Mouse (Mus musculus) lung, postnatal 0 days (tissue): Measurements from ENCODE around the gene Usb1. TPM values are rescaled to one million over a fixed set of nuclear protein-coding genes. Genes with fewer than 3 reads are reported as not detected.

Experiments
- ATAC-seq: fragments of 200-750 bp; cut with Nextera tagmentation; 2 replicates; pipeline ENCODE4 v1.8.0; 2017; ENCODE audit warnings: moderate library complexity
- DNase-seq: peaks from one replicate; pipeline ENCODE4 v3.0.0-alpha.2; 2016; ENCODE audit warnings: low spot score
- H3K27ac ChIP-seq: fragments of 300-500 bp; sonication (generic); 2 replicates; pipeline ENCODE4 v1.5.1; 2014; ENCODE audit warnings: antibody characterized with exemption, mild to moderate bottlenecking, low read length, mixed read lengths
- H3K27me3 ChIP-seq: fragments of 300-500 bp; sonication (generic); replicated peaks from 2 replicates; pipeline ENCODE4 v1.6.1; 2014; ENCODE audit warnings: low read length, mixed read lengths; ENCODE audit not compliant: insufficient read depth
- H3K36me3 ChIP-seq: fragments of 300-500 bp; sonication (generic); 2 replicates; pipeline ENCODE4 v1.6.1; 2014; ENCODE audit warnings: low read length, mixed read lengths; ENCODE audit not compliant: insufficient read depth
- H3K4me1 ChIP-seq: fragments of 300-500 bp; sonication (generic); 2 replicates; pipeline ENCODE4 v1.6.1; 2014; ENCODE audit warnings: antibody characterized with exemption, low read depth, low read length, mixed read lengths; ENCODE audit not compliant: insufficient read depth
- H3K4me2 ChIP-seq: fragments of 300-500 bp; sonication (generic); replicated peaks from 2 replicates; pipeline ENCODE4 v1.6.1; 2014; ENCODE audit warnings: low read depth, mild to moderate bottlenecking, low read length, moderate library complexity, mixed read lengths
- H3K4me3 ChIP-seq: fragments of 300-500 bp; sonication (generic); 2 replicates; pipeline ENCODE4 v1.5.1; 2014; ENCODE audit warnings: low read depth, low read length
- H3K9ac ChIP-seq: fragments of 300-500 bp; sonication (generic); replicated peaks from 2 replicates; pipeline ENCODE4 v1.6.1; 2014; ENCODE audit warnings: low read depth, mild to moderate bottlenecking
- H3K9me3 ChIP-seq: fragments of 300-500 bp; sonication (generic); 2 replicates; pipeline ENCODE4 v1.6.1; 2016; ENCODE audit warnings: low read length, mixed read lengths
- CTCF ChIP-seq: IDR thresholded peaks from 2 replicates; pipeline ENCODE4 v1.5.1; 2016; ENCODE audit warnings: antibody characterized with exemption, mild to moderate bottlenecking
- EP300 ChIP-seq: IDR thresholded peaks from 2 replicates; pipeline ENCODE4 v1.6.1; 2016; ENCODE audit warnings: antibody characterized with exemption, mild to moderate bottlenecking, control low read depth
- WGBS: fragments of 180-500 bp; shearing (Covaris S2); extraction: QIAGEN DNeasy Blood & Tissue Kit; methylation state at CpG from one replicate; pipeline ENCODE4 v1.1.7; 2014; 5-methylcytosine and 5-hydroxymethylcytosine counted together
- polyA plus RNA-seq: library from polyadenylated mRNA; unstranded; fragments of >200 nt; fragmentation: Nextera tagmentation; extraction: Ambion mirVana; gene quantifications from 2 replicates; pipeline ENCODE4 v1.2.1, GENCODE M21; 2015

The Usb1 gene
- polyA plus RNA-seq, 1 experiment from 2014 or later = 39.2 TPM

DNA sequence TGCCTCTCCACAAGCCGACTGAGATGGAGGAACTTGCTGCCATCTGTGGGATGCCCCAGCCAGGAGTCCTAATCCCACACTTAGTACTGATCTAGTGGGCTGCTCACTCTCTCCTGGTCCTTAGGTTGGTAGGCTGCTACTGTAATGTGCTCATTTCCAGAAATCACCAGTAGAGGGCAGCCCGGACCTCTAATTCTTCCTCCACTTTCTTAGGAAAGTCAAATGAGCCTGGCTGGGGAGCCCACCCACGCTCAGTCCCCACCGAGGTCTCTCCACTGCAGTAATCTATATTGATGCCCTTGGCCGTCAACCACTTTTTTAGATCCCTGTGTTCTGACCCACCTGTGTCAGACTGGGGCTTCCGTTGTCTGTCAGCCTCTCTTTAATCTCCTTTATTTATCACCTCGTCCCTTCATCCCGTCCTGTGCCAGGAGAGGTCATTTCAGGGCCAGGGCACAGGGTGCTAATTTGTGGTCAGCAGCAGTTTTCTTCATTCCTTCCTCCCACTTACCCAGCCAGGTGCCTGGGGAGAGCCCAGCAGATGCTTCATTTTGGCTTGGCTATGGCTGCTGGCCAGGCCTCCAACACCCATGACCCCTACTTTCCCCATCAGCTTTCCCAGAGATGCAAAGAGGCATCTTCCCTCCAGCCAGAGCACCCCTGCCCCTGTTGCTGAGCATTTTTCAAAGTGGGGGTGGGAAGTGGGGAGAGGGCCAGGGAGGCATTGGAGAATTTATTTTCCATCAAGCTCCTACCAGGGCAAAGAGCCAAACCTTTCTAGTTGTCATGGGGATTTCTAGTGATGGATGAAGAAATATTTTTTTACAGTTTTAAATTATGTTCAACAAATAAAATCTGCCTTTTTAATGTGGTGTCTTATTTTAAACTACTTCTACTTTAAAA lies 14.8 kb downstream of the Usb1 start:
- Histone ChIP-seq H3K9me3 (no peaks in the 10 kb centered on the region), H3K4me3 (no peak overlapping the region), H3K36me3 (peaks cover 9% of the 10 kb centered on the region; the same call in 1 of the 2 replicates), H3K4me1 (peaks cover 8% of the 10 kb centered on the region), H3K4me2 (no peak overlapping the region), H3K27ac (no peak overlapping the region), H3K27me3 (no peaks in the 10 kb centered on the region), H3K9ac (no peak overlapping the region)
- DNase-seq (peak; percentile 75), ATAC-seq (0 out of 2 replicates have a peak, but pooled peaks have one; percentile 10)
- peak; percentile 83 for TF ChIP-seq CTCF
- no peak for TF ChIP-seq EP300
- WGBS = 28% methylated on average over 8 of the region's 8 CpGs

GRCm38 (mm10) chr8:95348356-95348755 lies 16.3 kb downstream of the Usb1 start:
- Histone ChIP-seq H3K27ac (peak overlapping the region; percentile 33), H3K9me3 (no peaks in the 10 kb centered on the region), H3K4me1 (peaks cover 13% of the 10 kb centered on the region), H3K4me3 (no peak overlapping the region), H3K27me3 (no peaks in the 10 kb centered on the region), H3K4me2 (0 out of 2 replicates have a peak overlapping the region, but pooled peaks have one; percentile 20), H3K36me3 (peaks cover 4% of the 10 kb centered on the region; the same call in 1 of the 2 replicates), H3K9ac (no peak overlapping the region)
- ATAC-seq = no peak; the same call in 1 of the 2 replicates
- TF ChIP-seq CTCF (no peak), EP300 (no peak)
- DNase-seq = no peak
- 81% methylated on average over 2 of the region's 2 CpGs for whole genome bisulfite sequencing

GRCm38 (mm10) chr8:95348811-95349630 lies 16.9 kb downstream of the Usb1 start:
- Histone ChIP-seq H3K9me3 (no peaks in the 10 kb centered on the region), H3K4me1 (peaks cover 16% of the 10 kb centered on the region), H3K4me2 (peak overlapping the region; percentile 20), H3K4me3 (no peak overlapping the region), H3K9ac (no peak overlapping the region), H3K27ac (peak overlapping the region; percentile 33), H3K27me3 (no peaks in the 10 kb centered on the region), H3K36me3 (0 out of 2 replicates have a peak, but pooled peaks cover 3% of the 10 kb centered on the region)
- WGBS = 17% methylated on average over 19 of the region's 19 CpGs
- DNase-seq (peak; percentile 74), ATAC-seq (peak; percentile 52)
- TF ChIP-seq EP300 (no peak), CTCF (peak; percentile 24)

DNA sequence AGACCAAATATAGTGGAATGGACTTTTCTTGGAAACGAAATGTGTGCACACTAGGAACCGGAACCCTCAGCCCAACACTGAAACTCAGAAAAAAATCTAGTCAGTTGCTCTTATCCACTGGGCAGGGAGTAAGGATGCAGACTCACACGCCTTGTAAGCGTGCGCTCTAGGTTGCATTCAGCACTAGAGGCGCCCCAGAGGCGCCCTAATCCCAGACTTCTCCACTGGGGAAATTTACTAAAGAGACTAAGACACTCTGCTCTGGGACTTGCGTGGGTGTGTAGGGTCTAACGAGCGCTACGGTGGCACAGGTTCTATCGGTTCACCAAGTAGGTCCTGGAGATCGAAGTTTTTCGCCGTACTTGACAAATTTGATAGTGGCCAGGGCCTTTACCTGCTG lies 19.4 kb downstream of the Usb1 start:
- WGBS = 3% methylated on average over 15 of the region's 15 CpGs
- peaks cover 16% of the 10 kb centered on the region for H3K4me1 ChIP-seq
- DNase-seq = peak; percentile 78

GRCm38 (mm10) chr8:95352151-95352870 lies 20.2 kb downstream of the Usb1 start, which contains the start of gene Mmp15:
Gene Mmp15 (plus strand): TSS chr8:95352268.
- H3K4me1 ChIP-seq = peaks cover 16% of the 10 kb centered on the region
- no peaks in the 10 kb centered on the region for H3K27me3 ChIP-seq
- H3K9me3 ChIP-seq = no peaks in the 10 kb centered on the region
- H3K36me3 ChIP-seq = no peaks in the 10 kb centered on the region
- peak within 1 kb of the TSS; percentile 84 for H3K27ac ChIP-seq
- peak within 1 kb of the TSS; percentile 93 for H3K4me2 ChIP-seq
- peak within 1 kb of the TSS; percentile 58 for H3K9ac ChIP-seq
- TF ChIP-seq CTCF (peak; percentile 25; the same call in 1 of the 2 replicates), EP300 (no peak)
- DNase-seq (peak; percentile 76), ATAC-seq (peak; percentile 71)
- WGBS = under 1% methylated on average over 63 of the region's 80 CpGs
- peak within 1 kb of the TSS; percentile 75 for H3K4me3 ChIP-seq

More for the DNA sequence above, 19.4 kb downstream of the Usb1 start:
- Histone ChIP-seq H3K4me3 (peak overlapping the region; percentile 75), H3K27ac (0 out of 2 replicates have a peak overlapping the region, but pooled peaks have one; percentile 84), H3K9ac (no peak overlapping the region), H3K4me2 (peak overlapping the region; percentile 93), H3K36me3 (no peaks in the 10 kb centered on the region), H3K27me3 (no peaks in the 10 kb centered on the region), H3K9me3 (no peaks in the 10 kb centered on the region)
- ATAC-seq = peak; percentile 47
- TF ChIP-seq EP300 (no peak), CTCF (peak; percentile 53)
